Mouse (Mus musculus) liver, embryonic 14.5 days (tissue): Measurements from ENCODE around the gene Cpa1.

Experiments used
- CTCF ChIP-seq: IDR thresholded peaks from 2 replicates; pipeline ENCODE4 v1.5.1; 2016; ENCODE audit warnings: antibody characterized with exemption, low read depth, control low read depth
- EP300 ChIP-seq: IDR thresholded peaks from 2 replicates; pipeline ENCODE4 v1.6.1; 2016; ENCODE audit warnings: antibody characterized with exemption, low read depth

GRCm38 (mm10) chr6:30680442-30680841 lies 41.4 kb downstream of the Cpa1 start:
- TF ChIP-seq EP300 (no peak), CTCF (no peak)
